Mouse (Mus musculus) 3T3-L1 (cell line): ENCODE results near the gene Nckap5.
"Not testable (repeated sequence)": the region's sequence is repeated elsewhere in the genome, so short reads cannot be mapped to it uniquely, and the experiment has no call there.

Source experiments
- DNase-seq: peaks from one replicate; pipeline ENCODE4 v3.0.0-alpha.2; 2015; ENCODE audit warnings: low read depth, low spot score

The Nckap5 gene

GRCm38 (mm10) chr1:126022959-126023358 lies 807.6 kb downstream of the Nckap5 start:
- no peak for DNase-seq

DNA sequence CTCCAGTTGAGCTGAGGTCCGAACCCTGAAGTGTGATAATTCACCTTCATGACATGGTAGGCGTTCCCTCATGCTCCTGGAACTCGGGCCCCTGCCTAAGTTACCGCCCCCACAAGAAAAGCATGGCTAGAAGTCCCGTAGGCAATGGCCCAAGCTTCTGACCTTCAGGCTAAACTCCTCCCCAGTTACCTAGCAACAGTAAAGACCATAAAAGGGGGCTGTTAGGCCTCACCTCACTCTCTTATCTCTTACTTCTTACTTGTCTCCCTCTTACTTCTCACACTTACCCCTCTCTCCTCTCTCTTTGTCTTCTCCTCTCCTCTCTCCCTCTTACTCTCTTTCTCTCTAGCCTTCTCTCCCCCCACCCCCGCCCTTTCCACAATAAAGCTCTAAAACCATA lies 811.9 kb downstream of the Nckap5 start:
- DNase-seq: not testable (repeated sequence)

DNA sequence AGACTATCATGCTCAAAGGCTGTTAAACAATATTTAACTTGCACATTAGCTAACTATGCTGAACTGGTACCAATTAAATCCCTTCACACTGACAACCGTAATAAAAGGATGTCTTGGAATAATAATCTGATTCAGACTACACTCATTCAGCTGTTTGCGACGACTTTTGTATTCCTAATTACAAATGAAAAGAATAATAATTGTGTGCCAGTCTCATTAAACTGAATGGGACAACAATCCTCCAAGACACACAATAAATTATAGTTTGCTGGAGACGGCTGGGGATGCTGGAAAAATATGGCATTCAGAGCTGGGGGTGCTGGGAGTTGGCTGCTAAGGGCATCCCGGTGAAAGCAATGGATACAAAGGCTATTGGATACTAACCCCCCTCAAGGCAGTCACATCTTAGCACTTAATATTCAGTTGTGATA lies 818.9 kb downstream of the Nckap5 start:
- no peak for DNase-seq

- DNase-seq: no peak
These were observed 823.0 kb downstream of the Nckap5 start for GRCm38 (mm10) chr1:126007571-126007970.

GRCm38 (mm10) chr1:126005672-126006071 lies 824.9 kb downstream of the Nckap5 start:
- DNase-seq: no peak

- DNase-seq: no peak
These were observed 834.1 kb downstream of the Nckap5 start for GRCm38 (mm10) chr1:125996540-125996939.

- no peak for DNase-seq
These were observed 842.8 kb downstream of the Nckap5 start for GRCm38 (mm10) chr1:125987803-125988202.

DNA sequence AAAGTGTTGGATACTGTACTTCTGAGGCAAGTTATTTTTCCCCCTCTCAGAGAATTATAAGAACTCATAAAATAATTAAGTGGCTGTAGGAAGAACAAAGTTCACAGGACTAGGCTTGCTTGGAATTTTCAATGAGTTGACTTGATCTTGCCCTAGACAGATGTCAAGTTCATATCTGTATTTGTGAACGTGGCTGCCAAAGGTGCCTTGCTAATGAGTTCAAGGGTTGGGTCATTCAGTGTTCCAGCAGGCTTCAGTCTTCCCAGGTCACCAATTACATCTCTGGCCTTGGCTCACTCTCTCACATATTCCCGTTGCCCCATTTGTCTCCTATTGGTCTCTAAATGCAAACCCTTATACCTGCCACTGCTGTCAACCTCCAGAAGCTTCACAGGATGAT lies 846.0 kb downstream of the Nckap5 start:
- DNase-seq: no peak

GRCm38 (mm10) chr1:125974649-125975048 lies 856.0 kb downstream of the Nckap5 start:
- no peak for DNase-seq

- DNase-seq: no peak
These were observed 858.7 kb downstream of the Nckap5 start for GRCm38 (mm10) chr1:125971933-125972332.

DNA sequence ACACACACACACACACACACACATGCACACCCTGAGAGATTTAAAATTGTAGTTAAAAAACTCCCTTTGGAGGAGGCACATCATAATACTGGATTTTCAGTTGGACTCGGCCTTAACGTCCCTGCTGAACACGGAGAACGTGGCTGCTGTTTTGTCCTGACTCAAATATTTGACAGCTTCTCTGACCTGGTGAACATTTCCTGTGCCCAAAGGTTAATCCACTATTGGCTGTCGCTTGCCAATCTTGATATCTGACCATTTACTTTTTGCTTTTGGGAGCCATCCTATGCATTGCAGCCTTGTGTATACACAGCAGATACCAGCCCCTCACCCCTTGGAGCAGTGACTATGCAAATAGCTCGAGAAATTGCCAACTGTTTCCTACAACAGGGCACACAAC lies 862.9 kb downstream of the Nckap5 start:
- no peak for DNase-seq

DNA sequence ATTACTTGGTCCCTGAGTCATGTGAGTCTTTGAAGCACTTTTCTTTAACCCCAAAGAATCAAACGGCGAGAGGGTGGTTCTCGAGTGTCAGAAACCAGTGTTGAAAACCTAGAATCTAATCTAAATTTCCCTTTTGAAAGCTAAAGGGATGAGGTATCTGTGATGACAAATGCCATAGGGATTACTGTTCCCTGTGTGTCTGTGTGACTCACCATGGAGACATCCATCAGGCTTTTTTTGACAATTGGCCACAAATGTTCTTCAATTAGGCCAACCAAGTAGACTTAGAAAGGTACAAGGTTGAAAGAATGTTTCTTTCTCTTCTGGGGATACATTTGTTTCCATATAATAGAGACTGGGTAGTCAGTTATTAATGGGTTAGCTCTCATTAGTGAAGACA lies 879.6 kb downstream of the Nckap5 start:
- peak; percentile 75 for DNase-seq

DNA sequence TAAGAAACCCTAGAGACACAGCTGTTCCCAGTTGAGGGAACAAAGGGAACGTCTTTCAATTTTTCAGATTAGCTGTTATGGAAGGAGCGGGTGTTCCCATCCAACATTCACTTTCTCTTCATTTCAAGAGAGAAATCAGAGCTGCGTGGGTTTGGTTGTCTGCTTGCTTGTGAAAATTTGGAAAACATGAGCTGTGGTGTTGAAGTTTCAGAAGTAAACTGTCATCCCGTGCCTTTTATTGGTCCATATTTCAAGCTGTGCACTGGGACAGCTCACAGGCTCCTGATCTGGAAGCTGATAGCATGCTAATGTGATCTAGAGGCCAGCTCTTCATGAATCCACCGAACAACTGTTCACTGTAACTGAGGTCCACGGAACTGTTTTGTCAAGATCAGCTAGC lies 881.5 kb downstream of the Nckap5 start:
- DNase-seq: no peak

DNA sequence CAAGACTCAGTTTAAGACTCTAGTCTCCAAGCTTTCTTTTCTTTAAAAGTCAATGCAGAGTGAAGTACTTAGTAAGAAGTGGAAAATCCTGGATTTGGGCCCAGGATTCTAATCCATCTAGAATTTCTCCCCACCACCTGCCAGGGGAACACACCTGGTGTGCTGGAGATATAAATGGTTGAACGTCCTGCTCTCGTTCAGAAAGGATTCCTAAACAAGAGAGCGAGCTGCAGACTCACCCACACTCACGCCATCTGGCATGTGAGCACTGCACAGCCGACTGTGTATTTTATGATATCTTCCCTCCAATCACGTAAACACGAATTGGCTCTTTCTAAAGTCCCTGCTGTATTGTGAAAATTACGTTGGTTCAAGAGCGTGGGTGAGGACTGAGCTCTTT lies 885.5 kb downstream of the Nckap5 start:
- no peak for DNase-seq

GRCm38 (mm10) chr1:125943305-125943704 lies 887.3 kb downstream of the Nckap5 start:
- DNase-seq: no peak

DNA sequence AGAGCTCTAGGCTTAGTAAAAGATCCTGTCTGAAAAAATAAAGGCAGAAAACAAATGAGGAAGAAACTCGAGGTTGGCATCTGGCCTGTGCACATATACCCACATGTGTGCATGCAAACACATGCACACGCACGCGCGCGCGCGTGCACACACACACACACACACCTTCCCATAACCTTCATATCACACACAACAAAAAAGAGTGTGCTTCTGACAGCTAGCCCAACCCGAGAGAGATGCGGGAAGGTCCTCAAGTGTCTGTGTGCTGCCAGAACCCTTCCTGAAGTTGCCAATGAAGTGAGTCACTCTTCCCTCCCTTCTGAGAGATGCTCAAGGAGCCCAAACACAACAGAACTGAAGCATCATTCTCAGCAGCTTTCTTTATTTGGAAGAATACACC lies 905.1 kb downstream of the Nckap5 start:
- DNase-seq: peak; percentile 25

DNA sequence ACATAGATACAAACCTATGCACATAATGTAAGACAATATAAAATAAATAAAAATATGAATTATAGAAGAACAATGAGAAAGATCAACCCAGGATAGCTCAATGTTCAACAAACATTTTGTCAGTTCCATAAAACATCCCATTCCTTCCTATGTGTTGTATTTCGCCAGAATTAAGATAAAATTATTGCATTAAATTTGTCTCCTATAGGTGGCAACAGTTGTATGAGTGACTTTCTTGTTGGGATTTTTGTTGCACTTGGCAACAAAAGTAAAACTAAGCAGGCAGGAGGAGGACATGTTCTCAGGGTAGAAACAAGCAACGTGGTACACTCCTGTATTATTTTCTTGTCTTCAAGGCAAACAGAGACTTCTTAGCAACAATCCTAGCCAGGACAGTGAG lies 907.5 kb downstream of the Nckap5 start:
- DNase-seq: peak; percentile 11

DNA sequence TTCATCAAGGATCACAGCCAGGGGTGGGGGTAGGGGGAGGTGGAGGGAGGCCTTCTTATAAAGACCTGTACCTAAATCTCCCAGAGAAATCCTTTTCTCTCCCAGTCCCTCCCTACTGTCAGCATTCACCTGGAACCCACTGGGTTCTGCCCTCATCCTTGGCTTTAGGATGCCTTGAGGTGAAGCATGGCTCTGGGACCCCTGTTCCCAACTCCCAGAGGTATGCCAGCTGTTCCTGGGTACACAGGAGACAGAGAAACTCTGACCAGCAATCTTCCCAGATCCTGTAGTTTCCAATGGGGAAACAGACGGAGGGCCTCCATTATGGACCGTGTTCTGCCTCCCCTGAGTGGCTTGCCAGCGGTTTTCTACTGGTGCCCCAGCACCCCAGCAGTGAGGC lies 909.9 kb downstream of the Nckap5 start:
- DNase-seq: no peak

DNA sequence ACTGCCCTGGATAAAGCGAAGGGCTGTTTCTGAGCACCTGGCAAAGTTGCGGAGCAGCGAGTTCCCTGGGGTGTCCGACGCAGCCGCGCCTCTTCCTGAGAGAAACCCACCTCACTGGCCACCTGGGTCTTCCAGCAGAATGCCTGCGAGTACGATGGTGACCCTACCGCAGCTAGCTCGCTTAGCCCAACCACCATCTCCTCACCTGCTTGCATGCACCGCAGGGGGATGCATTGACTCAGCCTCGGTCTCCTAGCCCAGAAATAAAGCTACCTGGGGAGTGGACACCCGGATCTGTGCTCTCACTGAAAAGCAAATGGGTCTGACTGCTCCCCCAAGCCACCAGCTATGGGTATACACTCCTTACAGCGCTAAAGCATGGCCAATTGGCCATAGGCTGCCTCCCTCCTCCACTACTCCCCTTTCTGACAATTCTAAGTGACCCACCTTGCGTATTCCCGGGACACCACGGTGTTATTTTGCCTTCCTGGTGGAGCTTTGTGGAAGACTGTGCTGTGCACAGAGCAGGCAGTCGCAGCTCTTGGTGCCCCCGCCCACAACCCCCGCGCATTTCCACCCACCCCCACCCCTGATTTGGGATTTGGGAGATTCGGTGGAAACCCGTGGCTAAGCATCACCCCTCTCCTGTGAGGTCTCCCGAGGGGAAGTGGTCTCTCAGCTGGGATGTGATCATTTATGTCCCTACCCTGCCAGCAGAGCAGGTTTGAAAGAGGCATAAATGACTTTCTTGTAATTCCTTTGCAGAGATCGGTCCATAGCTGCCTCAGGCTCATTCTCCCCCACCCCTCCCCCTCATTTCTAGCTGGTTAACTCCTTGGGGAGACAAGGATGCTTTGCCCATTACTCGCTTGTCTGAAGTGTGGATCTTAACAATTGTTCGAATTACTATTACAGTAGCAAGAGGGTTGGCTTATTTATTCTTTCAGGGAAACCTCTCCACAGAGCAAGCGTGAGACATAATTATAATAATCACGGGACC lies 917.7 kb downstream of the Nckap5 start, which contains the start of gene Lypd1:
Gene Lypd1 (minus strand): TSS at position 501 of the 1,000 bp plus-strand sequence.
- no peak for DNase-seq

DNA sequence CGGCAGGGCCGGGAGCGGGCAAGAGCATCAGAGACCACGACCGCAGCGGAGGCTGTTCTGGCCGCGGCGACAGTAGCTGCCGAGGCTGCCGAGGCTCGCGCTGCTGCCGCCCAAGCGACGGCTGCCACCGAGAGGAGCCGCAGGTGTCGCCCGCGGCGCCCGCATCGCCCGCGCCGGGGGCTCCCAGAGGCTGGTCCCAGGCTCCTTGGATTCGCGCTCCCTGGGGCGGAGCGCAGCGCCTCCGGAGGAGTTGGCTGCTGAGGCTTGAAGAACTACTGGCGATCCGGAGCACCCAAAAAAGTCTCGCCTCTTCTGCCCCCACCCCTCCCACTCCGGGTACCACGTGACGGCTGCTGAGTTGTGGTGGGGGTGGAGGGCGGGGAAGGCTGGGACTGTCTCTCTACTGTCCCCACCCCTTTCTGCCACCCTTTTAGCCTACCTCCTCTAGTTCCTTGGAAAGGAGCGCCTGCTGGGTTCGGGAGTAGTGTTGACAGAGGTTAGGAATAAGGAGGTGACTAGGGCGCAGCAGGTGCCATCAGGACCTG lies 918.6 kb downstream of the Nckap5 start:
- no peak for DNase-seq

- no peak for DNase-seq
These were observed 919.2 kb downstream of the Nckap5 start for GRCm38 (mm10) chr1:125911337-125911900.

DNA sequence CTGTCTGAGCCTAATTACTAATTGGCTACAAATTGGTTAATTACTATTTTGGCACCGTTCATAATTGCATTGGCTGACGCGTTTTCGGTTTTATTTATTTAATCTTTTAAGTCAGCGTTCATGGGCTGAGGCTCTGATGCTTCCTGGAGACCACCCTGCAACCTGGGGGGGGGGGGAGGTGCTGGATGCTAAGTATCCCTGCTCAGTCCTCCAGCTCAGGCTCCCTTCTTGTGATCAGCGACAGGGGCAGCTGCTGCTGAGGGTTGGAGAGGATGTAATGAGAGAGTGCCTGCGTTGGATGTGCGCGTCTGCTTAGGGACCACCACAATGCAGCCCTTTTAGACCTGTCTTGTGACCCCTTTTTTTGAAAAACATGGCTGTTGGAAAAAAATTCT lies 919.7 kb downstream of the Nckap5 start:
- DNase-seq: no peak
